Mouse (Mus musculus) thymus, postnatal 10 days (tissue): Measurements from ENCODE around the gene Chmp6.

Experiments
- DNase-seq, 2 experiments: peaks; one replicate each; pipeline ENCODE4 v3.0.0; 2021; ENCODE audit warnings: low spot score in 2 of 2

The Chmp6 gene

DNA sequence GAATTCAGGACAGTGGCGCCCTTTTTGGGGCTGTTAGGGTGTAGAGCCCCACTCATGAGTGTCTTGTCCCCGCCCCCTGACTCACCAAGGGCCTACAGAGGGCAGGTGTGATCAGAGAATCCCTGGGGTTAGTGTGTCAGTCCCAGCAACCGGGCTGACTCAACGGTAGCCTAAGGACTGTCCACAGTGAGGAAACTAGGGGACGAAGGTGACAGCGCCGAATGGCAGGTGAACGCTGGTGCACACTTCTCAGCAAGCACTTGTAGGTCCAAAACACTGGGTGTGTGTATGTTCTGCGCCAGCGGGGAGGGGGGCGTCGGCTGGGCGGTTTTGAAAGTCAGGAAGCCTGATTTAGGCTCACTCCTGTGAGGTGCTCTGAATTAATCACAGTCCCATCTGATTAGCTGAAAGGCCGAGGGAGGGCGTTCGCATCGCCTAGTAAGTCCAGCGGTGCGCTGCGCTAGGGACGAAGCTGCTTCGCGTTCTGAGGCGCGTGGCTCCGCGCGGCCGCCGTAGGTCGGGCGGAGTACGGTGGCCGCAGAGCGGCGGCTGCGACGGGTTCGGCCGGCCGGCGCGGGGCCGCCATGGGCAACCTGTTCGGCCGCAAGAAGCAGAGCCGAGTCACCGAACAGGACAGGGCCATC lies at the start of gene Chmp6:
TSS of gene Chmp6 (plus strand) at position 151 of the 644 bp plus-strand sequence.
- peak; percentile 71 to 83 for DNase-seq

DNA sequence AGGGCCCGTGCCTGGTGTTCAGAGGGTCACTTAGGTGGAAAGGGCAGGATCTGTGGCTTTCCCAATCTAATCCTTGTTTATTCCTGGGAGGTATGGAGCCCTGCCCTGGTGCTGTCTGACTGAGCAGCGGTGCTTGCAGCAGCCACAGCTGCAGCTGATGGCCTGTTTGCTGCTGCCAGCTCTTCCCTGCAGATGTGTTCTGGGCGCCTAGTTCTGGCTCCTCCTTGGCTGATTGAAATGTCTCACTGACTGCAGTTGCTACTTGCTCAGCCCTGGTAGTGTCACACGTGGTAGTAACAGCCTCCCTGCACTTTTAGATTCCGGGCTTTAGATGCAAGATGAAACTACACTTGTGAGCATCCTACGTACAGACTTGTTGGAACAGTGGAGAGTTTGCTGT lies 46.4 kb upstream of the Chmp6 start:
- no peak for DNase-seq

DNA sequence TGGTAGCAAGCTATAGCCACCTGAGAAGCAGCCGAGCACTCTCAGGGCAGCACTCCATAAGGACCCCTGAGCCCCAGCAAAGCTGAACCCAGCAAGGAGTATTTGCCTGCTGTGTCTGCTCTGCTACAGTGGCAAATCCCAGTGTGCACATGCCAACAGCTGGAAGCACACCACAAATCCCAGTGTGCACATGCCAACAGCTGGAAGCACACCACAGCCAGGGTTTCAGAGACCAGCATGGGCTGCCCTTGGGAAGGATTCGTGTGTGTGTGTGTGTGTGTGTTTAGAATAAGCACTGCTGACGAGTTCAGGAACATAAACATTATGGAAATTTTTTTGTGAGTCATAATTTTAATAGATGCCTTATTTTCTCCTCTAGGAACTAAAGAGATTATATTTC lies 45.1 kb upstream of the Chmp6 start:
- DNase-seq = no peak

DNA sequence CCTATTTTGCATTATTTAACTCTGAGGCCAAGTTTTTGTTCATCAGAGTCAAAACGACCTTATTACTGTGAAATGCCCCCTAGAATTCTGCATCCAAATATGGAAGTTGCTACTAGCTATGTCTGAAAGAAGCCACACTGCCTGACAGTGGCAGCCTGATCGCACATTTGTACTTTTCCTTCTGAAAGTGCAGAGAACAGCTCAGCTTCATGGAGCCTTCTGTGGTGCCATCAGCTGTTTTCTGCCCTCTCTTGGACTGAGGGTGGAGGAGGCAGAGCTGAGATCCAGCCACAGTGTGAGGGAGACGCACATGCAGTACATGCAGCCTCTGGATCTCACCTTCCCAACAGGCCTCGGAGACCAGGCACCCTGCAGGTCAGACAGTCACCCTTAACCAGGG lies 44.7 kb upstream of the Chmp6 start:
- DNase-seq = no peak

DNA sequence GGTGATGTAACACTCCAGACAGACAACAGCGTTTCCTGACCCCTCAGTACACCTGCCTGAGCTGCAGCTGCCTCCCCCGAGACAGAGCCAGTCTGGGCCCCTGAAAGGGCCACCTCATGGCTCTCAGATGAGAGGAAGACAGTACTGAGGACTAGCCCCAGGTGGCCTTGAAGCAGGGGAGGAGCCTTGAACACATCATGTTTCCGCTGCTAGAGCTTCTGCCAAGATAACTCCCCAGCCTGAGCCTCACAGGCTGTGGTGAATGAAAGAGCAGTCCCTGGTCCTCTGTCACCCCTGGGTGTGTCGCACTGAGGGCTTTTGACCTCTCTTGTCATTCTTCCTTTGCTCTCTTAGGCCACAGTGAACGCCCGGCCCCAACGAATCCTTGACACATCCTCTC lies 42.1 kb upstream of the Chmp6 start:
- peak; percentile 50 to 70 for DNase-seq

DNA sequence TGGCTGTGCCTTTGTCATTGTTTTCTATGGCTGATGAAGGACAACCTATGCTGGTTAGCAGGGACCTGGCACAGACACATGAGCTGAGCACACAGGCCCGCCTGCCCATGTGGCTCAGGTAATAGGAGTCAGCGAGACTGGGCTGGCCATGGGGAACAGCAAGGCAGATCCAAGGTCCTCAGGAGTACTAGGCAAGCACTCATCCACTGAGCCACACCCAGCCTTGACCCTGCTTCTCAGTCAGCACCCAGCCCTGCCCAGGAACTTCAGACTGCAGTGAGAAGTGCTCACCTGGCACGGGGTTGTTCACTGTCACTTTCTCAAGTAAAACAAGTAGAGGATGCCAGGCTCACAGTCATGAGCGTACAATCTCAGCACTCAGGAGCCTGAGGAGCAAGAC lies 39.6 kb upstream of the Chmp6 start:
- DNase-seq = no peak

DNA sequence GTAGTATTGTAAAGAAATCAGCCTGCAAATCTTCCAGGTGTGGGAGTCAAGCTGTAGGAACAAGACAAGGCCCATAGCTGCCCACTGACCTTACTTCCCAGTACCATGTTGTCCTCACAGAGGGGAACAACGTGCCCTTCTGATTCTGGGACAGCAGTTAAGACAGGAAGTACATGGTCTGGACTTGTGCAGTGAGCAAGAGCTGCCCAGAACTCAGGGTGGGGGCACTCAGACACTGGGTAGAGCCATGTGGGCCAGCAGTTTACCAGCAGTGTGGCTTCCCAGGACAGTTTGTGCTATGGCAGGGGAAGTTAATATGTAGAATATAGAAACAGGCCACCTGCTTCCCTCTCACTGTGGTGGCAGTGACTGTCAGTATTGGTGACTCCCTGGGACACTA lies 38.4 kb upstream of the Chmp6 start:
- DNase-seq = no peak

DNA sequence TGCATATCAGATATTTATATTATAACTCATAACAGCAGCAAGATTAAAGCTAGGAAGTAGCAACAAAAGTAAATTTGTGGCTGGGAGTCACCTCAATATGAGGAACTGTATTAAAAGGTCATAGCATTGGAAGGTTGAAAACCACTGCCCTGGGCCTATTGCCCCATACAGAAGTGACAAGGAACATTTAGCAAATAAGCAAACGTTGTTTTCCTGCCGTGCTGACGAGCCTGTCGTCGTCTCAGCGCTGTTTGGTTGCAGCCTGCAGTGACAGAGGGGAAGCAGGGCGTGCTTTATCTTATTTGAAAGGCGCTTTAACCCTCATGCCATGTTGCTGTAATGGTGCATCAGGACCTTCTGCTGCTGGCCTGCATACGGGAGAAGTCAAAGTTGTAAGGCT lies 37.6 kb upstream of the Chmp6 start:
- no peak for DNase-seq

DNA sequence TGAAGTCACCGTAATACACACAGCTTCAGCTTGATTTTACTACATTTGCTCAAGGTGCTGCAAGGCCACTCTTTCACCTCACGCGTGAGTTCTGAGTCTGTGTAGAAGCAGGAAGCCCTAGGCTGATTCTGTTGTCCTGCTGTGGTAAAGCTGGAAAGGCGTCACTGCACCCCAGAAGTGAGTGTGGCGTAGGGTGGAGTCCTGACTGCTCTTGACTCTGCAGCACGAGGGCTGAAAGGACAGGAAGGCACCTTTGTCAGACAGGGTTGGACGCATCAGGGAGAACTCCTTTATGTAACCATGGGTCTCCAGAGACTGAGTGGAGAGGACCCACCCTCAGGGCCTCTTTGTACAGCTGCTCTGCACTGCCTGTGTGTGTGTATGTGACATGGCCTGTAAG lies 36.1 kb upstream of the Chmp6 start:
- no peak for DNase-seq

DNA sequence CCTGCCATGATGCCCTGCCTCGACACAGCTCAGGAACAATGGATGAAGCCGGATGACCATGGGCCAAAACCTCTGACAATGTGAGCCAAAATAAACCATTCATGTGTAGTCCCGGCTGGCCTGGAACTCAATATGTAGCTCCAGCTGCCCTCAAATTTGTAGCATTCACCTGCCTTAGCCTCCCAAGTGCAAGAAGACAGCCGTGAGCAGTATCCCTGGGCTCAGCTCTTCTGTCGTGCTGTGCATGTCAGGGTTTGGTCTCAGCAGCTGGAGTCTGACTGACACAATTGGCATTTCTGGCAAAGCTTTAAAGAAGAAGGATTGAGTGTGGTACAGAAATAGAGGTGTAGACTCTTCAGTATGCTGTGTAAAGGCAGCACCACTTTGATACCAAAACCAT lies 33.7 kb upstream of the Chmp6 start:
- DNase-seq = no peak

DNA sequence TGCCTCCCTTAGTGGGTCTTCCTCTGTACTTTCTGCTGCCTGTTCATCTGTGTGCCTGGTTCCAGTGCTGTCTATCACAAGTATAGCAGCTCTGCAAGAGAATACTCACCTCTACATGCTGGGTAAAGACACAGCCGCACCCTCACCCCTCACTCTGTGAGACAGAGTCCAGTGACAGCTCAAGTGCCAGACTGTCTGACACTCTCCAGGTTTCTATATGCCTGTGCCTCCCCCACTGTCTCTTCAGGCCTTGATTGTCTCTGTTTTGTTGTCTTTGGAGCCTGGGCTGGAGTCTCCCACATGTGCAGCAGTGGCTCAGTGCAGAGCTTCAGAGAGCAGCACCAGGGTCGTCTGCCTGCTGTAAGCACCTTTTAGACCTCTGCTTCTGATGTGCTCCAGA lies 29.6 kb upstream of the Chmp6 start:
- DNase-seq = no peak

DNA sequence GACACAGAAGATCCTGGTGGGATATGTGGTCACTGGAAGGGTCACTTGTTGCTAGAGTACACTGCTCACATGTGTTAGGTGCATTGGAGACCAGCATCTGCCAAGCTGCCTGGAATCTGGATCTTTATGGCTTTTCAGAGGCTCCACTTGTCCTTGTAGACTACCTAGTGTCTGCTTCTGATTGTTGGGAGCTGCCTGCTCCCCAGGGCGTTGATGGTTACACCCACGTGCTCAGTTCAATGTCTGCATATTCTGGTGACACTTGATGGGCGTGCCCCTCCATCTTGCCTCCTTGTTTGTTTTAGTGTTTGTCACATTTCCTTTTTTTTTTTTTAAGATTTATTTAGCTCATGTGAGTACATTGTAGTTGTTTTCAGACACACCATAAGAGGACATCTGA lies 23.3 kb upstream of the Chmp6 start:
- DNase-seq = no peak

DNA sequence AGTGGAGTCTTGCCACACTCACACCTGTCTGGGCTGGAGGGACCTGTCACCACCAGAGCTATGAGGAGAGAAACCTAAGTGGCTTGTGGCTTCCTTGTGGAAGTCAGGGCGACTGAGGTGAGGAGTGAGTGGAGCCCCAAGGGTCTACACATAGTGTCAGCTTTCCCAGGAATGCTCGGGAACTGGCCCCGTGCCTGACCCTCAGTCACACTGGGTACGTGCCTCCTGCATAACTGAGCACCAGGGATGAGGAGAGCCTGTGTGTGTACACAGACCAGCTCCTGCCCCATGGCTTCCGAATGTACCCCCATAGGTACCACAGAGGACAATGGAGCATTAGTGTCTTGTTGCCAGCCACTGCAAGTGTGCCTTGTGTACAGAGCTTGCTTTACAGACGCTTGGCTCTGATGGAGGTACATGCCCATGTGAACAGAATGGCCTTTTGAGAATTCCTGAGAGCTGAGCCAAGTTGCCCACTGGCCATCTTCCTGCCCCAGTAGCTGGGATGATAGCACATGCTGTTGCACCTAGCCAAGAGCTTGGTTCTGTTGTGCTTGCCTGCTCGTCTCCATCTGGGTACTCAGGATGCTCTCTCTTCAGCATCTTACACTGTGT lies 21.5 kb upstream of the Chmp6 start:
- no peak for DNase-seq

DNA sequence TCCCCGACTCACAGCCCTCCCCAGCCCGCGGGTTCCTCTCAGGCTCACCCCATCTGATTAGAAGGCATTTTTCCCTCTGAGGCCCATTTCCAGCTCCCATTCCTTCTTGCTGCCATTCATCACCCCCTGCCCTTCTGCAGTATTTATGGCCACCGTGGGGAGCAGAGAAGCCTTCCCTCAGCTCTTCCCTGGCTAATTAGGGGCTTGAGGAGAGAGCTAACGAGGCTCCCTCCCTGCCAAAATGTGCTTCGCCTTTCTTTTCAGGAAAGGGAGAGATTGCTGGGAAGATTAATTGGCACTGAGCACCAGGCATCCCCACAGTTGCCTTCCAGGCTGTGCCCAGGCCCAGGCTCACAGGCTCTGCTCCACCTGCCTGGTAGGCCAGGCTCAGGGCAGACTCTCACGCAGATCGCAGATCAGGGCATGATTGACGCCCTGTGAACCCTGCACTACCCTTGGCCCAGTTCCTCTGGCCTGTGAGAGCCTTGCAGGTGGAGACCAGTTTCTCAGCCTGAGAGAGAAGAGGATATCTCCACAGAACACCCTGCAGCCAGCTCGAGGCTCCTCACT lies 19.5 kb upstream of the Chmp6 start:
- DNase-seq = no peak

DNA sequence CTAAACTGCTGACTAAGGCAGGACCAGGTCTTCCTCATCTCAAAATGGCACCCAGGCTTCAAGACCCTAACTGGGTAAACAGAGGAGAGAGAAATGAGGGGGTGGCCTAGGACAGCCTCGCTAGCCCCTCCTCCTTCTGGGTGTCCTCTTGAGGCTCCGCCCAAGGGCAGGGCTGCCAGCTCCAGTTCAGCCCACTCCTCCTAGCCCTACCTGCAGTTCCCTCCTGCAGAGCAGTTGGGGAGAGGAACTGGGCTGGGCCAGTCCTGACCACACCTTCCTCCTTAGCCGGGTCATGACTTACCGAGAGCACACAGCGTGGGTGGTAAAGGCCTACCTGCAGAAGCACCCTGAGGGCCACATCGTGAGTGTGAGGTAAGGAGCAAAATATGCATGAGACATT lies 18.6 kb upstream of the Chmp6 start:
- no peak for DNase-seq

DNA sequence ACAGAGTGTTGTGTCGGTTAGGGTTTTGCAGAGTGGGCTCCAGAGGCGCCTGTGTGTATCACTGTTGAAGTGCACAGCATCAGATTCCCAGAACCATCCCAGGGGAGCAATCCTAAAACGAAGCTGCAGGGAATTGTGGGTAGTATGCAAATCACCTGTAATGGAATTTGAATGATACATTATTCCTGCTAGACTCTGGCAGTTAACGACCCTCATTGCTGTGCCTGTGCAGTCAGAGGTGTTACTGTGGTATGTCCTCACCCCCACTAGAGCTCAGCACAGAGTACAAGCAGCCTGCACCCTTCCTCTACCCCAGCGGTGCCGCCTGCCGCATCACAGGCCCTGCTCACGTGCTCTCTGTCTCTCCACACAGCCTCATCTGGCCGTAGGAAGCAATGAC lies 16.2 kb upstream of the Chmp6 start:
- no peak for DNase-seq

DNA sequence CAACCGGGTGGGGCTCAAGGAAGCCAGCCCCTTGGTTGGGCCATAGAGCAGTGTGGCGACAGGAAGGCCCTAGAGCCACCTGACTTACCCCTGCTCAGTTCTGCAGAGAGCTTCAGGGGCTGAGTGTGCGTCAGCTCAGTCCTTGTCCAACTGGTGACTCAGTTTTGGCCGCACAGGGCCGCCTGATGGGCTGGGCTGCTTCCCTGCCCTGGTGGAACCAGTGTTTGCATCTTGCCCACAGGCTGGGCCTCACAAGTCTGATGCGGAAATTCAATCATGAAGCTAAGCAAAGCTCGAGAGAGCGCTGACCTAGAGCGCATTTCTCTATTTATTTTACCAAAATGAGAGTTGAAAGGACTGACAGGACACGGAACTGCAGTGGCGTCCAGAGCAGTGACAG lies 14.3 kb upstream of the Chmp6 start:
- DNase-seq = no peak

DNA sequence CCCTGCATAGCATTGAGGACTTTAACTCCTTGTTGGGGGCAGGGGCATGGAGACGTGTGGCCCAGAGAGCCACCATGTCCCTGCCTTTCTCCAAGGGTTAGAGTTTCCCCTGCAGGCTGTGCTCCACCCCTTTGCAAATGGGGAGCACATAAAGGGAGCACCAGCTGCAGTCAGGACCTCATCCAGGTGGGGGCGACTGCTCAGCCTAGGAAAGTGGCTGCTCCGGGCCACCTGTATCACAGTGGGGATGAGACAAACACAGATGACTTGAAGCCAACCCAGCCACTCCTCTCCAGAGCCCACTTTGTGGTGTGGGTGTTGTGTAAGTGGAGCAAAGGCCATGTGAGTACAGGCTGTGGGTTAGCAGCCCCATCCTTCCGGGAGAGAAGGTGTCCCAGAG lies 12.1 kb upstream of the Chmp6 start:
- DNase-seq = no peak

DNA sequence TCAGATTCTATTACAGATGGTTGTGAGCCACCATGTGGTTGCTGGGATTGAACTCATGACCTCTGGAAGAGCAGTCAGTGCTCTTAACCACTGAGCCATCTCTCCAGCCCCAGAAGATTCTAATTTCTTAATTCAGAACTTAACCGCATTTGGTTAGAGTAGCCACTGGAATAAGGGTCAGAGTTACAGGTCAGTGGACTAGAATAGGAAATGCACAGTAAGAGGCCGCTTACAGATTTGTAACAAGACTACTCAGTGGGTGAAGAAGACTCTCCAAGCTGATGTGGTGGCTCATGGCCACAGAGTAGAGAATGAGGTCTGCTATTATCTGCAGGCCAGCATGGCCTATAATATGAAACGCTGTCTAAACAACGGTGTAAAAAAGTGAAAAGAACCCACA lies 10.3 kb upstream of the Chmp6 start:
- no peak for DNase-seq

DNA sequence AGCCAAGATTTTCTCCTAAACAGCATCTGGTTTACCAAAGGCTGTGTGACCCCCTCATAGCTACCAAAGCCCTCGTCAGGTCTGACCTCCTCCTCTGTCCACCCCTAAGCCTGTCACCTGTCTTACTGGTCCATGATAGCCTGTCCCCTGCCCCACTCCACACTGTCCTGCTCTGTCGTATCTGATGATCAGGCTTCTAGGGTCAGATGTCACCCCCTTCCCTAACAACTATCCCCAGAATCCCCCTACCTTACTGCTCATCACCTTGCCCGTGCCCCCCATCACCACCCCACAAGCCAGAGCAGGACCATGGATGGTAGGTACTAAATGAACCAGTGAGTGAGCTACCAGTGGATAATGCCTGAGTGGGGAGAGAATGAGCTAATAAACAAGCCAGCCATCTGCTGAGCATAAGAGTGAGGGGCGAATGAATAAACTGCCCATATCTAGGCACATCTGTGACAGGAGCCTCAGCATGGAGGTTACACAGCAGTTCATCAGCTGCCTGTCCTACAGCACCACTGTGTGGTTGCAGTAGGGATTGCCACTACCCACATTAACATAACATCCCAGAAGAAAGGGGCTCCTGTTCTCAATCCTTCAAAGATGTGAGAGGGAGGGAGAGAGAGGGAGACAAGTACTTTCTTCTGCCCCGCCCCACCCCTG lies 8.5 kb upstream of the Chmp6 start:
- DNase-seq = peak; percentile 52 to 79

DNA sequence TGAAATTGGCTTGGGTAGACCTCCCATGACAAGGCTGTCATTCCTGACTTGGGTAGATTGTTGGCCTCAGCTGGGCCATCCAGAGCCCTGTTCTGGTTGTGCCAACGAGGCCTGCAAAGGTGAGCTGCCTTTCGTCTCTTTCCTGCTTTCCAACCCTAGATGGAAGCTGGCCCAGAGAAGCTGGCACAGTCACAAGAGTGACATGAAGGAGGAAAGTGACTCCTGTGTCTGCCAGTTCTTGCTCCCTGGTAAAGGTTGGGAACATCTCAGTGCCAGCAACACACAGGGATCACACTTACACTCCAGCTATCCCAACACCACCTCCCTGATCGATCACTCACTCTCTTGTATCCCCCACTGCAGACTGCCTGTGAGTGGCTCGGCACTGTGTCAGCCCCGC lies 7.4 kb upstream of the Chmp6 start:
- no peak for DNase-seq

DNA sequence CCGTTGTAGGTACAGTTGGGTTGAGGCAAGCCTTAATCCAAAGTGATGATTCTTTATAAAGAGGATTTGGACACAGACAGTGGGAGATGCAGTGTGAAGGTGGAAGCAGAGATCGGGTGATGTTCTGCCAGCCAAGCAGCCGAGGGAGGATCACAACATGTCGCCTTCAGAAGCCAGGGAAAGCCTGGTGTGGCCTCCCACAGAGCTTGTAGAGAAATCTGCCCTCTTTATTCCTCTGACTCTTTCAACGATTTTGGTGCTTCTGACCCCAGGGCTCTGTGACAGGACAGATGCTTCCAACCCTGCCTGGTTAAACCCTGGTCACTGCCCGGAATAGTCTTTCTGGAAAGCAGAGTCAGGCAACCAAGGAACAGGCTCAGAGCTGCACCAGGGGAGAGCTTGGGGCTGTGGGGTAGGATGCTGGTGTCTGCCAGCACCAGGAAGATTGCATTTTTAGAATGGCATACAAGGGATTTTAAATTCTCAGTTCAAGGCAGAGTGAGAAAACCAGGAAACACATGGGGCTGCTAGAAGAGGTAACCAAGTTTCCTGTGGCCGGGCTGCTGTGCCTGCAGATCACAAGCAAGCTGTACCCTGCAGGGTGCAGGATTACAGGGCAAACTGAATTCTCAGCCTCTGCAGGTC lies 6.1 kb upstream of the Chmp6 start:
- no peak for DNase-seq

DNA sequence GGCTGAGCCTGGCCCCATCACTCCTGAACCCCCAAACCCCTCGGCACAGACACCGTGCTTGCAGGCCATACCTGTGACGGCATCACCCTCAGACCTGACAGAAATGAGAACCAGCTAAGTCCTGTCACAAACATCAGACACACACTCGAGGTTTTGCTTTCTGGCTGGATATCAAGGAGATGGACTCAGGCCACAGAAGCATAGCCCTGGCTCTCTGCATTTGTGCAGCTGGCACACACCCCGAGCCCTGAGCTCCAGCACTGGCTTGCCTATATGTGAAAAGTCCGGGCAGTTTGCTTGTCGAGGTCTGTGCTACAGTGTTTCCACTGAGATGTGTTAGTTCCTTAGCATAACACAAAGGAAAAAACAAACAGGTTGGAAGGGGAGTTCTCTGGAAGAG lies 5.5 kb upstream of the Chmp6 start:
- DNase-seq = no peak
